Mouse (Mus musculus) MEL (cell line): Measurements from ENCODE around the gene Mfsd4b5.

Source experiments
- CTCF ChIP-seq, 3 experiments: IDR thresholded peaks in 2 of 3; conservative IDR thresholded peaks in 1 of 3; 2 replicates each; pipeline ENCODE4 v1.5.1; 2011 to 2012; ENCODE audit warnings: low read length in 3 of 3, low read depth in 2 of 3, mild to moderate bottlenecking in 2 of 3, improper control_type of control experiment in 1 of 3, inconsistent platforms in 1 of 3, mixed read lengths in 1 of 3, moderate library complexity in 1 of 3; ENCODE audit not compliant: control insufficient read depth in 1 of 3, insufficient read depth in 1 of 3, poor library complexity in 1 of 3, severe bottlenecking in 1 of 3
- ELF1 ChIP-seq: IDR thresholded peaks from 2 replicates; pipeline ENCODE4 v1.6.1; 2014; ENCODE audit warnings: low read depth, mild to moderate bottlenecking, inconsistent platforms, low read length, improper control_type of control experiment, moderate library complexity
- GABPA ChIP-seq: IDR thresholded peaks from 2 replicates; pipeline ENCODE4 v1.6.1; 2012; ENCODE audit warnings: low read depth, mild to moderate bottlenecking, inconsistent platforms, low read length, improper control_type of control experiment, moderate library complexity
- GATA1 ChIP-seq: IDR thresholded peaks from 2 replicates; pipeline ENCODE4 v1.6.1; 2011; ENCODE audit warnings: low read depth, low read length, improper control_type of control experiment
- KAT2A ChIP-seq: conservative IDR thresholded peaks from 2 replicates; pipeline ENCODE4 v1.6.1; 2012; ENCODE audit warnings: low read depth, low read length, improper control_type of control experiment, inconsistent platforms
- MAFK ChIP-seq: IDR thresholded peaks from 2 replicates; pipeline ENCODE4 v1.6.1; 2011; ENCODE audit warnings: low read depth, mild to moderate bottlenecking, low read length, improper control_type of control experiment, borderline replicate concordance
- MAZ ChIP-seq: IDR thresholded peaks from 2 replicates; pipeline ENCODE4 v1.6.1; 2012; ENCODE audit warnings: low read depth, mild to moderate bottlenecking, inconsistent platforms, low read length, improper control_type of control experiment
- NRF1 ChIP-seq: IDR thresholded peaks from 2 replicates; pipeline ENCODE4 v1.6.1; 2014; ENCODE audit warnings: low read depth, mild to moderate bottlenecking, inconsistent platforms, low read length, improper control_type of control experiment, moderate library complexity; ENCODE audit not compliant: poor library complexity, insufficient read depth, severe bottlenecking
- POLR2A ChIP-seq, 2 experiments: IDR thresholded peaks; 2 replicates each; pipeline ENCODE4 v1.6.1; 2011 to 2012; ENCODE audit warnings: low read length in 2 of 2, mild to moderate bottlenecking in 2 of 2, control low read depth in 1 of 2, improper control_type of control experiment in 1 of 2, low read depth in 1 of 2, moderate library complexity in 1 of 2; ENCODE audit not compliant: control insufficient read depth in 1 of 2, insufficient read depth in 1 of 2, poor library complexity in 1 of 2
- SMC3 ChIP-seq: IDR thresholded peaks from 2 replicates; pipeline ENCODE4 v1.6.1; 2011; ENCODE audit warnings: low read depth, low read length, improper control_type of control experiment
- TAL1 ChIP-seq: IDR thresholded peaks from 2 replicates; pipeline ENCODE4 v1.6.1; 2012; ENCODE audit warnings: mild to moderate bottlenecking, inconsistent platforms, low read length, moderate library complexity, mixed read lengths

DNA sequence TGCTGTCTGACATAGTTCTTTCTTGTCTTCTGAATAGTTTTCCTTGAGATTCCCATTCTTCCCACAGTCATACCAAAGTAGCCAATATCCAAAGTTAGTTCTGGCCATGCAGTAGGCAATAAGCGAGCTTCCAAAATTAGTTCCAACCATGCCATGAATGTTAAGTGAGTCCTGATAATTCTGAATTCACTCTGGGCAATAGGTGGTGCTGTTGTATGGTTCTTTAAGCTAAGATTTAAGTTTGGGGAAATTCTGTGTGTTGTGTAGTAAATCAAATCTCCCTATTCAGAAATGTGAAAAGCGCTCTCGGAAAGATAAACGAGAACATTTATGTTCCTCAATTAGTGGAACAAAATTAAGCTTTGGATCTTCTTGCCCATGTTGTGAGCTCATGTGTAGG, 28.2 kb downstream of the Mfsd4b5 start:
- no peak for TF ChIP-seq NRF1
- TF ChIP-seq POLR2A (IDR thresholded peaks at IDR 0.05; ENCODE audit: control insufficient read depth in 1 of 2, insufficient read depth in 1 of 2, low read depth in 1 of 2, low read length in 2 of 2, poor library complexity in 1 of 2): no peak
- no peak for TF ChIP-seq TAL1
- no peak for TF ChIP-seq GATA1
- TF ChIP-seq ELF1: no peak
- TF ChIP-seq GABPA: no peak
- TF ChIP-seq KAT2A: no peak
- peak in 2 of 3 experiments; percentile 20 to 78; a peak in 2 of 6 replicates for TF ChIP-seq CTCF (IDR thresholded peaks at IDR 0.05 in 2 of 3, conservative IDR thresholded peaks at IDR 0.05 in 1 of 3; ENCODE audit: control insufficient read depth in 1 of 3, insufficient read depth in 1 of 3, low read depth in 2 of 3, low read length in 3 of 3, poor library complexity in 1 of 3, severe bottlenecking in 1 of 3)
- no peak for TF ChIP-seq MAFK
- peak; percentile 70 for TF ChIP-seq SMC3
- TF ChIP-seq MAZ: no peak
